Mouse (Mus musculus): Measurements from ENCODE around the gene Gm17622. TPM values are rescaled to one million over a fixed set of nuclear protein-coding genes. Genes with fewer than 3 reads are reported as not detected.

Gene Gm17622
- polyA plus RNA-seq (2012) = not detected in 2 replicates

DNA sequence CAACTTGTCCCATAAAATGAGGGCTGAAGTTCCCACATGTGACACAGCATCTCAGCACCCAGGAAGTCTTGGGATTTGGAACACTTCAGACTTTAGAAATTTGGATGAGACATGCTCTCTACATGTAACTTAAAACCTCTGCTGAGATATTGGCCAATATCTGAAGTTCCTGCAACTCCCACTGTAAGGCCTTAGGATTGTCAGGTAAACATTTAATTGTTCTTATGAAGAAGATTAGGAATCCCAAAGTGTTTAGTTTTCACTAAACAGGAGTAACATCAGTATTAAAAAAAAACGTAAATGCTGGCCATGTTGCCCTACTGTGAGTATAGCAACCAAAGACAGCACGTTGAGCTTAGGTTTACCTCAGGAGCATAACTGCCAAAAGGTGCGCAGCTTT is at the start of gene Gm17622:
TSS of gene Gm17622 (plus strand) at position 301 of the 400 bp plus-strand sequence.

DNA sequence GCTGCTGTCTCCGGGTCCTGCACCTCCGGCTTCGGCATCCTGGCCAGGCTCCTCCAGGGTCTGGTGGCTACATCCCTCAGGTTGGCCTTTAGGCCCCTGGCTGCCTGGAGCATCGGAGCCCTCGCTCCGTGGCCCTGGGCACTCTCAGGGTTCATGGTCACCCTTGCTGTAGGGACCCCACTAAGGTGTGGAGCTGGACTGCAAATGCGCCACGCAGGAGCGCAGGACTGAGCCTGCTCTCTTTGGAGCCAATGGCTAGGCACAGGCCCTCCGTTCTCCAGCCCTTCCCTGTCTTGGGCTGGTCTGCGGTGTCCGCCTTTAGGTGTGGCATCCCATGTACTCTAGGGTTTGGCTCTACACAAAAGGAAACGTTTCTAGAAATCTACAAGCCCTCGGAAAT is 19.6 kb upstream of the Gm17622 start, which contains the start of gene Ankdd1b:
TSS of gene Ankdd1b (minus strand) at position 242 of the 400 bp plus-strand sequence.

Other genes with a start within 250 kb of the Gm17622 start
- 5.1 and 7.3 TPM in 2 replicates for gene Poc5, start 102.4 kb upstream of the Gm17622 start, polyA plus RNA-seq (2012)
- gene Ankdd1b, start 19.5 kb upstream of the Gm17622 start, polyA plus RNA-seq (2012) = not detected in 2 replicates
- 0.40 and 0.41 TPM in 2 replicates for gene Polk, start 51.8 kb downstream of the Gm17622 start, polyA plus RNA-seq (2012)
- gene Col4a3bp, start 51.9 kb downstream of the Gm17622 start, polyA plus RNA-seq (2012) = 13.5 and 15.1 TPM in 2 replicates
- gene Hmgcr, start 180.2 kb downstream of the Gm17622 start, polyA plus RNA-seq (2012) = 6.7 and 7.6 TPM in 2 replicates